Mouse (Mus musculus) spleen, adult 2 months (tissue): ENCODE results near the gene Srf. TPM values are rescaled to one million over a fixed set of nuclear protein-coding genes. Genes with fewer than 3 reads are reported as not detected.

Experiments
- DNase-seq, 2 experiments: peaks; one replicate each; pipeline versions ENCODE4 v3.0.0 to v3.0.0-alpha.2; 2012 to 2021; ENCODE audit warnings: low spot score in 2 of 2, low read depth in 1 of 2
- H3K27ac ChIP-seq: fragments of 200-500 bp; 2 replicates; pipeline ENCODE4 v1.5.1; 2012; ENCODE audit warnings: low read length, inconsistent platforms; ENCODE audit not compliant: insufficient read depth
- H3K27me3 ChIP-seq: fragments of 200-500 bp; 2 replicates; pipeline ENCODE4 v1.6.1; 2012; ENCODE audit warnings: mild to moderate bottlenecking, moderate library complexity, low read length, inconsistent platforms; ENCODE audit not compliant: control insufficient read depth, insufficient read depth
- H3K36me3 ChIP-seq: fragments of 200-500 bp; 2 replicates; pipeline ENCODE4 v1.6.1; 2012; ENCODE audit warnings: mild to moderate bottlenecking, low read length, inconsistent platforms; ENCODE audit not compliant: control insufficient read depth, insufficient read depth
- H3K4me1 ChIP-seq: fragments of 200-500 bp; 2 replicates; pipeline ENCODE4 v1.6.1; 2011; ENCODE audit warnings: inconsistent platforms; ENCODE audit not compliant: control insufficient read depth, insufficient read depth, insufficient read length
- H3K4me3 ChIP-seq: fragments of 200-500 bp; 2 replicates; pipeline ENCODE4 v1.5.1; 2011; ENCODE audit warnings: mild to moderate bottlenecking, inconsistent platforms; ENCODE audit not compliant: insufficient read depth, insufficient read length; ENCODE audit errors: extremely low read depth
- CTCF ChIP-seq: fragments of 200-500 bp; IDR thresholded peaks from 2 replicates; pipeline ENCODE4 v1.5.1; 2011; ENCODE audit warnings: mild to moderate bottlenecking, inconsistent platforms; ENCODE audit not compliant: insufficient read depth, insufficient read length, insufficient replicate concordance; ENCODE audit errors: extremely low read depth
- POLR2A ChIP-seq: fragments of 200-500 bp; IDR thresholded peaks from 2 replicates; pipeline ENCODE4 v1.6.1; 2011; ENCODE audit warnings: low read depth, low read length, inconsistent platforms
- WGBS: fragments of 180-500 bp; shearing (Covaris S2); methylation state at CpG from one replicate; pipeline ENCODE4 v1.1.7; 2018; 5-methylcytosine and 5-hydroxymethylcytosine counted together
- polyA plus RNA-seq: library from polyadenylated mRNA; depleted of rRNA; stranded (reverse); fragments of >200 nt; gene quantifications from 2 replicates; pipeline ENCODE4 v1.2.3, GENCODE M21; 2012

Gene Srf
- polyA plus RNA-seq, 1 experiment = 146 TPM

DNA sequence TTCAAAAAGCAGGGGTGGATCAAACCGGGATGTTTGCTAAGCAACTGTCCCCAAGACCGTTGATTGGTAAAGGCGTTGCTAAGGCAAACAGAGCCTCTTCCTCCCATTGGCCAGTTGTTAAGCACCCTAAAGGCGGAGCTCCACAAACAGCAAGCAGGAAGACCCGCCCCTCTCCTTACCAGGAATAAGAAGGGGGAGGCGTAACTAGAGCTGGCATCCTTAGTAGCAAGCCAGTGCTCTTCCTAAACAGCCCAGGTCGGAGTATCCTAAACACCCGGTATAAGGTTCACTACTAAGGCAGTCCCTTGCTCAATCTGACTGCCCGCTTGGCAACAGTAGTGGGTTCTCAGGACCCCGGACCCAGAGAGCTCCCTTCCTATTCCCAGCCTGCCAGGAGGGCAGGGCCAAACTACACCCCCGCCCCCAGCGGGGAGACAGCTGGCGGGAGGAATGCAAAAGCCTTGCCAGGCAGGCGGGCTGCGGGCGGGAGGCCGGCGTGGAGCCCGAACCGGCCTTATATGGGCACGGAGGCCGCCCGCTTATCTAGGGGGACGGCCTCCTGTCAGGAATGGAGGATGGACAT, 3.0 kb downstream of the Srf start:
- WGBS = 61% methylated on average over 24 of the region's 24 CpGs
- no peak for TF ChIP-seq CTCF
- TF ChIP-seq POLR2A = no peak
- Histone ChIP-seq H3K36me3 (peaks cover 23% of the 10 kb centered on the region), H3K27me3 (0 out of 2 replicates have a peak, but pooled peaks cover 2% of the 10 kb centered on the region), H3K4me1 (peaks cover 8% of the 10 kb centered on the region; the same call in 1 of the 2 replicates), H3K4me3 (peak overlapping the region; percentile 9; the same call in 1 of the 2 replicates), H3K27ac (peak overlapping the region; percentile 56)
- DNase-seq = peak in 1 of 2 experiments; percentile 34

- H3K36me3 ChIP-seq = peaks cover 23% of the 10 kb centered on the region
- 92% methylated on average over 7 of the region's 7 CpGs for WGBS
- H3K4me3 ChIP-seq = no peak overlapping the region
- H3K4me1 ChIP-seq = peaks cover 8% of the 10 kb centered on the region; the same call in 1 of the 2 replicates
- H3K27me3 ChIP-seq = 0 out of 2 replicates have a peak, but pooled peaks cover 2% of the 10 kb centered on the region
- no peak for TF ChIP-seq POLR2A
- no peak for TF ChIP-seq CTCF
- no peak overlapping the region for H3K27ac ChIP-seq
- no peak for DNase-seq
These were observed 3.8 kb downstream of the Srf start for GRCm38 (mm10) chr17:46552151-46552550.

GRCm38 (mm10) chr17:46551369-46551768, 4.6 kb downstream of the Srf start:
- peaks cover 23% of the 10 kb centered on the region for H3K36me3 ChIP-seq
- DNase-seq = no peak
- H3K4me3 ChIP-seq = no peak overlapping the region
- TF ChIP-seq CTCF = no peak
- no peak for TF ChIP-seq POLR2A
- H3K27me3 ChIP-seq = 0 out of 2 replicates have a peak, but pooled peaks cover 2% of the 10 kb centered on the region
- WGBS = 90% methylated on average over 6 of the region's 6 CpGs
- peaks cover 8% of the 10 kb centered on the region for H3K4me1 ChIP-seq
- H3K27ac ChIP-seq = no peak overlapping the region

DNA sequence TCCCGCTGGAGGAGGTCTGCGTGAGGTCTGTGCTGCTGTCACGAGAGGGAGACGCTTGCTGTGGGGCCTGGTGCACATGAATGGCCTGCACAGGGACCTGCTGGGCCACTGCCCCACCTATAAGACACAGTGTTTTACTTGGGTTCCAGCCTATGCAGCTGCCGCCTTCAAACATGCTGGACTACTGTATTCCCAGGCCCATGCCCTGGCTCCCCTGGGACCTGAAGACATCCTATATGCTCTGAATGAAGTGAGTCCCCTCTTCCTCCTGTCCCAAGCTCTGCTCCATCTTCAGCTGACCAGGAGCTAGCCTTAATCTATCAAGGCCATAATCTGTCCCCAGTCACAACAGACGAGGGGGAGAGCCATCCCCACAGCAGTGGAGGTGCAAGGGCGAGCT, 5.1 kb downstream of the Srf start:
- 92% methylated on average over 7 of the region's 7 CpGs for WGBS
- Histone ChIP-seq H3K4me1 (peaks cover 8% of the 10 kb centered on the region), H3K27me3 (0 out of 2 replicates have a peak, but pooled peaks cover 2% of the 10 kb centered on the region), H3K4me3 (no peak overlapping the region), H3K27ac (no peak overlapping the region), H3K36me3 (peaks cover 23% of the 10 kb centered on the region)
- DNase-seq = no peak
- TF ChIP-seq CTCF (no peak), POLR2A (no peak)

DNA sequence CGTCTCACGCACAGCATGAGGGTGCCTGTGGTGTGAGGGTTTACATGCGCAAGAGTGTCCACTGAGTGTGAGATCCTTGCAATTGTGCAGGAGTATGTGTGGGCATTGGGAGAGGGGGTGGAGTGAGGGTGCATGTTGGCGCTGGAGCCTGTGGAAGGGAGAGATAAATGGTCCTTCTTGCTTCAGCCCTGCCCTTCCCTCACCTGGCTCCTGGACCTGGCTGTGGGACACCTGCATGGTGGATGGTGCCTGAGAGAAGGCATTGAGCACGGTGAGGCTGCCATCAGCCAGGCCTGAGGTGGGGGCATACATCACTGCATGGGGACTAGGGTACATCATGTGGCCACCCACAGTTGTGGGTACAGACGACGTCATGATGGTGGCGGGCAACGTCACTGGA, 6.3 kb downstream of the Srf start:
- Histone ChIP-seq H3K27ac (no peak overlapping the region), H3K4me1 (peaks cover 6% of the 10 kb centered on the region), H3K27me3 (no peaks in the 10 kb centered on the region), H3K36me3 (peaks cover 23% of the 10 kb centered on the region), H3K4me3 (no peak overlapping the region)
- no peak for DNase-seq
- no peak for TF ChIP-seq CTCF
- no peak for TF ChIP-seq POLR2A
- WGBS = 92% methylated on average over 9 of the region's 9 CpGs

- Histone ChIP-seq H3K36me3 (peaks cover 23% of the 10 kb centered on the region), H3K4me1 (peaks cover 2% of the 10 kb centered on the region), H3K27ac (no peak overlapping the region), H3K4me3 (no peak overlapping the region), H3K27me3 (no peaks in the 10 kb centered on the region)
- WGBS = 55% methylated on average over 8 of the region's 8 CpGs
- TF ChIP-seq POLR2A (no peak), CTCF (peak; percentile 68; the same call in 1 of the 2 replicates)
- DNase-seq = peak in 1 of 2 experiments; percentile 45
These were observed 6.8 kb downstream of the Srf start for GRCm38 (mm10) chr17:46549193-46549592.

DNA sequence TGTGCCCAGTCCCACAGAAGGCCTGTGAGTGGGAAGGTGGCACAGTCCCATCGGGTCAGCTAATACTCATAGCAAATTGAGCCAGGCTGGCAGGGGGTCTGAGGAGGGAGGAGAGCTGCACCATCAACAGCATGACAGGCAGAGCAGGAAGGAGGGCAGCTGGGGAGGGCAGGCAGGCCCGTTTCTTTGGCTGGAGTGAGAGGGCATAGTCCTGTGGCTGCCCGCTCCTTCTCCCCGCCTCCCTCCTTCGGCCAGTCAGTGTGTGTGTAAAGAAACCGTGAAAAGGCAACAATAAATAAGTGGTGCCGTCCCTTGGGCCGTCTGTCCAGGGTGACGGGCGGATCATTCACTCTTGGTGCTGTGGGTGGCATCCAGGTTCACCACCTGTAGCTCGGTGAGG, 7.2 kb downstream of the Srf start:
- TF ChIP-seq POLR2A (no peak), CTCF (no peak)
- WGBS = 87% methylated on average over 11 of the region's 11 CpGs

More for the DNA sequence above, 7.2 kb downstream of the Srf start:
- H3K27me3 ChIP-seq = no peaks in the 10 kb centered on the region
- peaks cover 2% of the 10 kb centered on the region for H3K4me1 ChIP-seq
- no peak overlapping the region for H3K4me3 ChIP-seq
- peaks cover 23% of the 10 kb centered on the region for H3K36me3 ChIP-seq
- DNase-seq = no peak
- no peak overlapping the region for H3K27ac ChIP-seq
